Mouse (Mus musculus) kidney, postnatal 4 days (tissue): ENCODE measurements around the gene Polr1e.
"Not testable (repeated sequence)": the region's sequence is repeated elsewhere in the genome, so short reads cannot be mapped to it uniquely, and the experiment has no call there.

Experiments used
- DNase-seq, 2 experiments: peaks; one replicate each; pipeline ENCODE4 v3.0.0; 2021; ENCODE audit warnings: mixed read lengths in 2 of 2

Polr1e gene

GRCm38 (mm10) chr4:45018452-45018980 lies at the start of gene Polr1e:
Gene Polr1e, plus strand, starts transcription at chr4:45018583.
- DNase-seq, result peak; percentile 98

GRCm38 (mm10) chr4:44970056-44970455 lies 48.3 kb upstream of the Polr1e start:
- no peak for DNase-seq

GRCm38 (mm10) chr4:44970612-44971110 lies 47.7 kb upstream of the Polr1e start:
- DNase-seq, result peak; percentile 68 to 75

GRCm38 (mm10) chr4:44973450-44973849 lies 44.9 kb upstream of the Polr1e start:
- DNase-seq, result peak; percentile 94 to 95

- no peak for DNase-seq
Measured at GRCm38 (mm10) chr4:44973871-44974270, 44.5 kb upstream of the Polr1e start.

- no peak for DNase-seq
Measured at GRCm38 (mm10) chr4:44974331-44974730, 44.1 kb upstream of the Polr1e start.

- DNase-seq, result no peak
Measured at GRCm38 (mm10) chr4:44976026-44976615, 42.3 kb upstream of the Polr1e start.

- no peak for DNase-seq
Measured at GRCm38 (mm10) chr4:44976921-44977710, 41.3 kb upstream of the Polr1e start.

- DNase-seq, result no peak
Measured at GRCm38 (mm10) chr4:44978175-44978574, 40.2 kb upstream of the Polr1e start.

- DNase-seq, result peak; percentile 50 to 61
Measured at GRCm38 (mm10) chr4:44979794-44980338, 38.5 kb upstream of the Polr1e start.

- DNase-seq, result peak; percentile 93 to 95
Measured at GRCm38 (mm10) chr4:44981280-44981973, 37.0 kb upstream of the Polr1e start, which contains the start of gene Grhpr. Gene Grhpr, plus strand, starts transcription at chr4:44981395.

- peak in 1 of 2 experiments; percentile 50 for DNase-seq
Measured at GRCm38 (mm10) chr4:44981974-44982287, 36.5 kb upstream of the Polr1e start.

GRCm38 (mm10) chr4:44982440-44983130 lies 35.8 kb upstream of the Polr1e start:
- DNase-seq, result peak in 1 of 2 experiments; percentile 19

GRCm38 (mm10) chr4:44983131-44983740 lies 35.1 kb upstream of the Polr1e start:
- no peak for DNase-seq

- DNase-seq, result no peak
Measured at GRCm38 (mm10) chr4:44990560-44990959, 27.8 kb upstream of the Polr1e start.

- DNase-seq, result not testable (repeated sequence)
Measured at GRCm38 (mm10) chr4:44992330-44992729, 26.1 kb upstream of the Polr1e start.

- not testable (repeated sequence) for DNase-seq
Measured at GRCm38 (mm10) chr4:44993179-44993578, 25.2 kb upstream of the Polr1e start.

- DNase-seq, result no peak
Measured at GRCm38 (mm10) chr4:44993847-44994246, 24.5 kb upstream of the Polr1e start.

- DNase-seq, result no peak
Measured at GRCm38 (mm10) chr4:44994776-44995175, 23.6 kb upstream of the Polr1e start.

GRCm38 (mm10) chr4:44998071-44998470 lies 20.3 kb upstream of the Polr1e start:
- no peak for DNase-seq

- no peak for DNase-seq
Measured at GRCm38 (mm10) chr4:45000001-45000400, 18.4 kb upstream of the Polr1e start.

GRCm38 (mm10) chr4:45005452-45005851 lies 12.9 kb upstream of the Polr1e start:
- DNase-seq, result peak in 1 of 2 experiments; percentile 36
